Mouse (Mus musculus) ES-E14 (cell line): Measurements from ENCODE around the gene Hlcs.

Experiments used
- MAFK ChIP-seq: IDR thresholded peaks from 2 replicates; pipeline ENCODE4 v1.6.1; 2014; ENCODE audit warnings: mild to moderate bottlenecking, low read depth, low read length, inconsistent platforms; ENCODE audit not compliant: insufficient read depth
- ZC3H11A ChIP-seq: IDR thresholded peaks from 2 replicates; pipeline ENCODE4 v1.6.1; 2012; ENCODE audit warnings: low read depth, mild to moderate bottlenecking, inconsistent platforms, low read length, borderline replicate concordance
- ZNF384 ChIP-seq: IDR thresholded peaks from 2 replicates; pipeline ENCODE4 v1.6.1; 2012; ENCODE audit warnings: low read depth, low read length, inconsistent platforms

GRCm38 (mm10) chr16:94128236-94128835 lies 185.0 kb downstream of the Hlcs start:
- TF ChIP-seq MAFK (no peak), ZNF384 (no peak), ZC3H11A (no peak)
